Mouse (Mus musculus) megakaryocyte, embryonic 14.5 days (primary cell): ENCODE measurements at regions not wholly inside any gene's neighbourhood (a gene's known extent, or its start where the extent isn't known, plus 50 kb on each side); places are given as distances from the start of the nearest gene placed in this dataset.

Experiments
- H3K27me3 ChIP-seq: replicated peaks from 2 replicates; pipeline ENCODE3; 2012; ENCODE audit warnings: inconsistent platforms
- H3K36me3 ChIP-seq: replicated peaks from 2 replicates; pipeline ENCODE3; 2012; ENCODE audit warnings: low read length, inconsistent platforms, mixed read lengths
- H3K4me1 ChIP-seq: 2 replicates; pipeline ENCODE4 v1.6.1; 2012; ENCODE audit warnings: inconsistent platforms
- H3K4me3 ChIP-seq: replicated peaks from 2 replicates; pipeline ENCODE3; 2012; ENCODE audit warnings: moderate library complexity, mild to moderate bottlenecking, inconsistent platforms
- H3K9me3 ChIP-seq: 2 replicates; pipeline ENCODE4 v1.6.1; 2012; ENCODE audit warnings: inconsistent platforms
- FLI1 ChIP-seq: IDR thresholded peaks from 2 replicates; pipeline ENCODE4 v1.6.1; 2012; ENCODE audit warnings: low read length, inconsistent platforms, mixed read lengths
- GATA1 ChIP-seq: IDR thresholded peaks from 3 replicates; pipeline ENCODE4 v1.6.1; 2012; ENCODE audit warnings: mixed read lengths, low read length, inconsistent platforms, borderline replicate concordance

GRCm38 (mm10) chr6:32699811-32700210, 111.8 kb upstream of the Plxna4 start:
- TF ChIP-seq GATA1: no peak
- no peak for TF ChIP-seq FLI1
- Histone ChIP-seq H3K9me3 (peaks cover 12% of the 10 kb centered on the region), H3K36me3 (no peaks in the 10 kb centered on the region), H3K4me3 (no peak overlapping the region), H3K27me3 (peaks cover 15% of the 10 kb centered on the region), H3K4me1 (no peaks in the 10 kb centered on the region)

DNA sequence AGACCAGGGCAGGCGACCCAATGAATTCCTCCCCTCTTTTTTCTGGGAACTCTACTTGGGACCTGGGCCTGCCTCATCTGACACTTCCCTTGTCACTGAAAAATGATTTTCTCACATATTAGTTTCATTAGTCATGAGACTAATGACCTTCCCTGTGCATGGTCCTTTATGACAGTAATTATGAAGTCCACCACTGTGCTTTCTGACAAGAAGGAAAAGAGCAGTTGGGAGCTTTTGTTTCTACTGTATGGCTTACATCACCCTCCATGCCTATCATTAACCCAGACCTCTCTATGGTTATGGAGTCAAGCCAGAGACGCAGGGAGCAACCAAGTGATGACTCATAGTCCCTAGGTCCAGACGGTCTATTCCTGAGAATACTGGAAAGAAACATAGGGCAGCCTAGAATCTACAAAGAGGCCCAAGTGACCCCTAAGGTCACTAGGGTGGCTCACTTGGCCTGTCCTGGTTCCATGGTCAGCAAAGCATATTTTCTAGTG, 109.8 kb upstream of the Plxna4 start:
- Histone ChIP-seq H3K4me1 (no peaks in the 10 kb centered on the region), H3K27me3 (peaks cover 8% of the 10 kb centered on the region), H3K9me3 (peaks cover 13% of the 10 kb centered on the region), H3K36me3 (no peaks in the 10 kb centered on the region), H3K4me3 (no peak overlapping the region)
- TF ChIP-seq FLI1 (no peak), GATA1 (no peak)

- no peaks in the 10 kb centered on the region for H3K4me1 ChIP-seq
- H3K27me3 ChIP-seq: peaks cover 4% of the 10 kb centered on the region
These were observed 108.0 kb upstream of the Plxna4 start for GRCm38 (mm10) chr6:32696037-32696436.

DNA sequence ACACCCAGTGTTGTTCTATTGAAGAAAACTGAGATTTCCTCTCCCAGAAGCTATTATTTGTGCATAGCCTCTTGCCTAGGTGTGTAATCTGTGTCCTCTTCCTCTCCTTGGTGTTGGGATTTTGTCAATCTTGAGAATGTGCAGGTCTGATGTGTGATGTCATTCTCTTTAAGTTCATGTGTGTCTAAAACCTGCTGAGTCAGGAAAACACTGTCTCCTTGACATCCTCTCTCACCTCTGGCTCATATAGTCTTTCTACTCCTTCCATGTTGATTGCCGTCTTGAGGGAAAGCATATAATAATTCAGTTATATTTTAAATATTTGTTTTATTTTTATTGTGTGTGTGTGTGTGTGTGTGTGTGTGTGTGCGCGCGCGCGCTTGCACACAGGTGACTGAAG, 84.6 kb upstream of the Plxna4 start:
- peaks cover 6% of the 10 kb centered on the region for H3K4me1 ChIP-seq
- H3K36me3 ChIP-seq: no peaks in the 10 kb centered on the region
- H3K9me3 ChIP-seq: no peaks in the 10 kb centered on the region
- TF ChIP-seq FLI1 (no peak), GATA1 (no peak)
- no peak overlapping the region for H3K4me3 ChIP-seq
- H3K27me3 ChIP-seq: peaks cover 8% of the 10 kb centered on the region

More at GRCm38 (mm10) chr6:32696037-32696436, 108.0 kb upstream of the Plxna4 start:
- Histone ChIP-seq H3K4me3 (no peak overlapping the region), H3K9me3 (peaks cover 6% of the 10 kb centered on the region), H3K36me3 (no peaks in the 10 kb centered on the region)
- TF ChIP-seq FLI1 (no peak), GATA1 (no peak)

DNA sequence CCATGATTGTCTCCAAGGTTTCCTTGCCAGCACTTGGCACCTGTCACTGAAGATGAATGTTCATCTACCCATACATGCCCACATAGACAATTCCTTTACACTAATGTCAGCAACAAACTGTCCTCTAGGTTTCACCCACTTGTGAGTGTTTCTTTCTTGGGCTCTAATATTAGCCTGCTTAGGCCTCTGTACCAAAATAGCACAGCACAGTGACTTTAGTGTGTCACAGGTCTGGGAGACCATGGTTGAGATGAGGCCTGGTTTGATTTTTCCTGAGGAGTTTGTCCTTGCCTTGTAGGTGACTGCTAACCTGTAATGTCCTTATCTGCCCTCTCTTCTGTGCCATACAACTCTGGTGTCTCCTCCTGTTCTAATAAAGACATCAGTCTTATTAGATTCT, 71.8 kb upstream of the Plxna4 start:
- peaks cover 21% of the 10 kb centered on the region for H3K9me3 ChIP-seq
- no peaks in the 10 kb centered on the region for H3K4me1 ChIP-seq
- no peaks in the 10 kb centered on the region for H3K36me3 ChIP-seq
- H3K4me3 ChIP-seq: no peak overlapping the region
- TF ChIP-seq GATA1: no peak
- H3K27me3 ChIP-seq: peaks cover 7% of the 10 kb centered on the region

DNA sequence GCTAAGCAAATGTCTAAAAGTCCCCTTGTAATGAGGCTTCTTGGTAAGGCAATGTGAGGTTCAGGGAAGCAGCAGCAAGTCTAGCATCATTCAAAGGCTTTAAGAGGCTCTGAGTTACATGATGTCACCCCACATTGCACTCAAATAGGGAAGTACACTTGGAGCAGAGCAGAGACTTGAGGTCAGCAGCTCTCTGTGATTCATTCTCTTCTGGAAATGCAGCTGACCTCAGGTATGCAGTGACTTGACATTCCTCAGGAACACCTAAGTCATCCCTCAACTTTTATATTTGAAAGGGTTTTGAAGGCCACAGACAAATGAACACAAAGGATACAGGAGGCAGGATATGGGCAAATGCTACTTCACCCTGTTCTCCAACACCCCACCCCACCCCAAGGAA, 69.4 kb upstream of the Plxna4 start:
- no peaks in the 10 kb centered on the region for H3K4me1 ChIP-seq
- H3K4me3 ChIP-seq: no peak overlapping the region
- peaks cover 16% of the 10 kb centered on the region for H3K9me3 ChIP-seq
- H3K27me3 ChIP-seq: no peaks in the 10 kb centered on the region
- no peaks in the 10 kb centered on the region for H3K36me3 ChIP-seq
- TF ChIP-seq FLI1 (no peak), GATA1 (no peak)

- H3K9me3 ChIP-seq: peaks cover 16% of the 10 kb centered on the region
- H3K4me3 ChIP-seq: no peak overlapping the region
- no peaks in the 10 kb centered on the region for H3K36me3 ChIP-seq
- no peaks in the 10 kb centered on the region for H3K4me1 ChIP-seq
- no peaks in the 10 kb centered on the region for H3K27me3 ChIP-seq
- TF ChIP-seq GATA1 (no peak), FLI1 (no peak)
These were observed 66.2 kb upstream of the Plxna4 start for GRCm38 (mm10) chr6:32654188-32654587.

DNA sequence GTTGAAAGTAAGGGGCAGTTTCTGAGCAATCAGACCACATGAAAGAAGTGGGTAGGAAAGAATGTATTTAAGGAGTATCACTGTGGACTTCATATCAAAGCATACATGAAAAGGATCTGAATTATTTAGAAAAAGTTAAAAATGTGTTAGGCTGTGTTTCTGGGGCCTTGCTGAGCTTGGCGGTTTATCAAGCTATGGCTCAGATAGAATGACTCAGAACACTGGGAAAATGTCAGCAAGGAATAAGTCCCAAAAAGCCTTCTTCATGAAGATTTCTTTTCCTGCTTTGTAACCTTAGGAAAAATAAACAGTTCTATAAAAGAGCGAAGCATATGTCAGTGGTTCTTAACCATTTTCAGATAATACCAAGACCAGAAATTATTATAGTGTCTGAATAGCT, 56.0 kb upstream of the Plxna4 start:
- no peak for TF ChIP-seq GATA1
- TF ChIP-seq FLI1: no peak
- Histone ChIP-seq H3K36me3 (no peaks in the 10 kb centered on the region), H3K27me3 (peaks cover 3% of the 10 kb centered on the region), H3K4me3 (no peak overlapping the region), H3K9me3 (no peaks in the 10 kb centered on the region), H3K4me1 (no peaks in the 10 kb centered on the region)

GRCm38 (mm10) chr6:32638843-32639242, 50.9 kb upstream of the Plxna4 start:
- Histone ChIP-seq H3K27me3 (peaks cover 4% of the 10 kb centered on the region), H3K36me3 (no peaks in the 10 kb centered on the region), H3K9me3 (peaks cover 3% of the 10 kb centered on the region; the same call in 1 of the 2 replicates), H3K4me1 (no peaks in the 10 kb centered on the region), H3K4me3 (no peak overlapping the region)
- no peak for TF ChIP-seq FLI1
- TF ChIP-seq GATA1: no peak
